Mouse (Mus musculus) erythroblast, embryonic 14.5 days (primary cell): ENCODE data around the gene Zfp963.

ENCODE experiments used
- GATA1 ChIP-seq: IDR thresholded peaks from 2 replicates; pipeline ENCODE4 v1.6.1; 2012; ENCODE audit warnings: low read length, inconsistent platforms, mixed read lengths
- TAL1 ChIP-seq: IDR thresholded peaks from 3 replicates; pipeline ENCODE4 v1.6.1; 2012; ENCODE audit warnings: low read length, inconsistent platforms, mixed read lengths

DNA sequence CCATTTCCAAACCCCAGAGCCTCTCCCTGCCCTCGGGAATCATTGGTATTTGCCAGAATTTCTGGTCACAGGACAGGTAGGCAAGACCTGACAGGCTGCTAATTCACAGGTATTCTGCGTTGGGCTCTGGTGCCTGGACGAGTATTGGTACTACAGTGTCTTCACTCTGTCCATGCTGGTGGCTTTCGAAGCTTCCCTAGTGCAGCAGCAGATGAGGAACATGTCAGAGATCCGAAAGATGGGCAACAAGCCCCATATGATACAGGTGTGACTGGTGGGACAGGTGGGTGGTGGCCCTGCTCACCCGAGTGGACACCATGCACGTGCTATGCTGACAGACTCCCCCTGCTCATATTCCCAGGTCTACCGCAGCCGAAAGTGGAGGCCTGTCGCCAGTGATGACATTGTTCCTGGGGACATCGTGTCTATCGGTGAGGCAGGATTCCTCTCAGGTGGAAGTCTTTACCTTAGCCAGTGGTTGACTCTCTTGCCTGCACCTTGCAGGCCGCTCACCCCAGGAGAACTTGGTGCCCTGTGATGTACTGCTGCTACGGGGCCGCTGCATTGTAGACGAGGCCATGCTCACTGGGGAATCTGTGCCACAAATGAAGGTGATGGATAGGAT lies 47.1 kb upstream of the Zfp963 start:
- TF ChIP-seq GATA1 (no peak), TAL1 (no peak)
